Mouse (Mus musculus): ENCODE measurements around the gene Rpl34. TPM values are rescaled to one million over a fixed set of nuclear protein-coding genes. Genes with fewer than 3 reads are reported as not detected.

Gene Rpl34
- total RNA-seq, 2 experiments from 2014 or later, result 1,043 to 2,603 TPM

Other genes with a start within 250 kb of the Rpl34 start
- not detected in 2 replicates for gene Etnppl, start 113.0 kb downstream of the Rpl34 start, total RNA-seq (2015)
- gene Etnppl, start 113.0 kb downstream of the Rpl34 start, total RNA-seq (2017), result not detected in 2 replicates
- 206 and 233 TPM in 2 replicates for gene Ostc, start 21.0 kb downstream of the Rpl34 start, total RNA-seq (2015)
- 147 and 173 TPM in 2 replicates for gene Ostc, start 21.0 kb downstream of the Rpl34 start, total RNA-seq (2017)

All from megakaryocyte, adult 5-6 weeks (primary cell).